Mouse (Mus musculus) granulocyte monocyte progenitor cell, adult 5-6 weeks (primary cell): Measurements from ENCODE around the gene F11. TPM values are rescaled to one million over a fixed set of nuclear protein-coding genes. Genes with fewer than 3 reads are reported as not detected.

ENCODE experiments used
- ATAC-seq: replicated peaks from 2 replicates; pipeline ENCODE4 v1.8.0; 2016; ENCODE audit warnings: mild to moderate bottlenecking, moderate TSS enrichment, inconsistent platforms; ENCODE audit not compliant: poor library complexity, severe bottlenecking
- total RNA-seq, 2 experiments: library from RNA; stranded (forward) in 1 of 2; stranded (reverse) in 1 of 2; fragments of 200-712, 200-1000 nt in 1 of 2; fragments of >200 nt in 1 of 2; fragmentation: Nextera tagmentation in 1 of 2; gene quantifications; 2 replicates each; pipeline ENCODE4 v1.2.3; 2014 to 2017

F11 gene
- total RNA-seq (2014; fragmentation: Nextera tagmentation): not detected in 2 replicates
- not detected in 2 replicates for total RNA-seq (2017)

- no peak for ATAC-seq
Measured at GRCm38 (mm10) chr8:45261920-45262319, at the start of gene F11. Gene F11, minus strand, starts transcription at chr8:45262031.

- ATAC-seq: no peak
Measured at GRCm38 (mm10) chr8:45310967-45311366, 49.1 kb upstream of the F11 start.

- no peak for ATAC-seq
Measured at GRCm38 (mm10) chr8:45308366-45308765, 46.5 kb upstream of the F11 start, which contains the start of gene Gm45753. Gene Gm45753, minus strand, starts transcription at chr8:45308466.

- no peak for ATAC-seq
Measured at GRCm38 (mm10) chr8:45305479-45305878, 43.6 kb upstream of the F11 start.

- ATAC-seq: no peak
Measured at GRCm38 (mm10) chr8:45304354-45304753, 42.5 kb upstream of the F11 start.

- ATAC-seq: no peak
Measured at GRCm38 (mm10) chr8:45302390-45302789, 40.6 kb upstream of the F11 start.

- no peak for ATAC-seq
Measured at GRCm38 (mm10) chr8:45295276-45295675, 33.4 kb upstream of the F11 start.

GRCm38 (mm10) chr8:45294687-45295086, 32.9 kb upstream of the F11 start, which contains the start of gene Klkb1:
Gene Klkb1, minus strand, starts transcription at chr8:45294859.
- ATAC-seq: no peak

GRCm38 (mm10) chr8:45291790-45292189, 30.0 kb upstream of the F11 start:
- no peak for ATAC-seq

- no peak for ATAC-seq
Measured at GRCm38 (mm10) chr8:45281630-45282029, 19.8 kb upstream of the F11 start.

GRCm38 (mm10) chr8:45277453-45277852, 15.6 kb upstream of the F11 start:
- ATAC-seq: no peak

GRCm38 (mm10) chr8:45274317-45274716, 12.5 kb upstream of the F11 start:
- no peak for ATAC-seq

GRCm38 (mm10) chr8:45269056-45269455, 7.2 kb upstream of the F11 start:
- ATAC-seq: no peak

- no peak for ATAC-seq
Measured at GRCm38 (mm10) chr8:45268485-45268884, 6.7 kb upstream of the F11 start.

GRCm38 (mm10) chr8:45267611-45268391, 6.0 kb upstream of the F11 start:
- no peak for ATAC-seq

GRCm38 (mm10) chr8:45266993-45267392, 5.2 kb upstream of the F11 start:
- no peak for ATAC-seq

GRCm38 (mm10) chr8:45264918-45265317, 3.1 kb upstream of the F11 start:
- ATAC-seq: no peak

- ATAC-seq: no peak
Measured at GRCm38 (mm10) chr8:45262851-45263250, 1.0 kb upstream of the F11 start.

- ATAC-seq: no peak
Measured at GRCm38 (mm10) chr8:45258421-45258820, 3.4 kb downstream of the F11 start.

- no peak for ATAC-seq
Measured at GRCm38 (mm10) chr8:45255040-45255439, 6.8 kb downstream of the F11 start.

- ATAC-seq: no peak
Measured at GRCm38 (mm10) chr8:45254194-45254842, 7.5 kb downstream of the F11 start.

GRCm38 (mm10) chr8:45253586-45253985, 8.2 kb downstream of the F11 start:
- no peak for ATAC-seq
